Mouse (Mus musculus) G1E-ER4 (cell line): ENCODE measurements around the gene Sbf1. TPM values are rescaled to one million over a fixed set of nuclear protein-coding genes. Genes with fewer than 3 reads are reported as not detected.

Experiments
- GATA1 ChIP-seq: IDR thresholded peaks from one replicate; pipeline ENCODE4 v1.8.0; 2012; ENCODE audit warnings: low read length, inconsistent platforms
- polyA plus RNA-seq: library from polyadenylated mRNA; stranded (reverse); fragments of >175 nt; gene quantifications from 2 replicates; pipeline ENCODE4 v1.2.3, GENCODE M21; 2012

Gene Sbf1
- polyA plus RNA-seq, 1 experiment, result 140 TPM

DNA sequence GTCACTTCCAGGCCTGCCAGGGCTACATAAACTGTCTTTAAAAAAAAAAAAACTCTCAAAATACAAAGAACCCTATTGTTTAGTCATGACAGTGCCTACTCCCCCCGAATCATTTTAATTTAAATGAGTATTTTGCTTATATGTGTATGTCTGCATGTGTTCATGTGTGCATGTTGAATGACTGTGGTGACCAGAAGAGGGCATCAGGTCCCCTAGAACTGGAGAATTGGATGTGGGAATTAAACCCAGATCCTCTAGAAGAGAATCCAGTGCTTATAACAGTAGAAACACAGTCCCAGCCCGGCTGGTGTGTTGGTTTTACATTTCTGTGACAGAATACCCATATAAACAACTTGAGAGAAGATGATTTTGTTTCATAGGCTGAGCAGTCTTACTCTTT is 74.1 kb downstream of the Sbf1 start:
- TF ChIP-seq GATA1, result no peak

DNA sequence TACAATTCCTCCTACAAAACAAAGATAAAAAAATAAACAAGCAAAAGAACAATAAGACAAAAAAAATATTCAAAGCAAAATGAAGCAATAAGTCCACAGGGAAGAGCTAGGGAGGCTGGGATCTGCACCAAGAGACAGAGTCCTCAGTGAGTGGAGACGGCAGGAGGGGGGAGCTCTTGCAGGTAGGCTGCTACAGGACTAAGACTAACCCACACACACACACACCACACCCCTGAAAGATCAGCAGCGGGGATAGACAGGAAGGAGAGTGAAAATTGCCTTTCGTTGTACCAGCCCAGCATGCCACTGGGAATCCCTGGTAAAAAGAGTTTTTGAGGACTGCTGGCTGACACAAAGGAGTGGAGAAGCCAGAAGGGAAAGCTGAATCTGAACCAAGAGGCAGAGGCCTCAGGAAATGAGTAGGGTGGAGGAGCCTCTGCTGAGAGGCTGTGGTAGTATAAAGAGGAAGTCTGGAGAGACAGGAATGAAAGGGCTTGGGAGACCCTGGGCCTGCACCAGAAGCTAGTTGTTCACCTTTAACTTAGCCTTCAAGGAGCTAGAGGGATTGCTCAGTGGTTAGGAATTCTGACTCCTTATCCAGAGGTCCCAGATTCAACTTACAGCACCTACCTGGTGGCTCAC is 75.2 kb downstream of the Sbf1 start:
- TF ChIP-seq GATA1, result no peak

Other genes starting within 250 kb of the Sbf1 start
- gene Trabd, start 240.2 kb downstream of the Sbf1 start, polyA plus RNA-seq, result 62.9 and 74.4 TPM in 2 replicates
- gene Selenoo, start 226.2 kb downstream of the Sbf1 start, polyA plus RNA-seq, result 15.8 and 19.7 TPM in 2 replicates
- 37.9 and 40.3 TPM in 2 replicates for gene Tubgcp6, start 192.2 kb downstream of the Sbf1 start, polyA plus RNA-seq
- gene Hdac10, start 186.6 kb downstream of the Sbf1 start, polyA plus RNA-seq, result 8.5 and 18.1 TPM in 2 replicates
- gene Mapk12, start 174.6 kb downstream of the Sbf1 start, polyA plus RNA-seq, result not detected in 2 replicates
- gene Mapk11, start 165.7 kb downstream of the Sbf1 start, polyA plus RNA-seq, result not detected in 2 replicates
- 0.01 TPM in 1 of 2 replicates, not detected in the other for gene Plxnb2, start 134.5 kb downstream of the Sbf1 start, polyA plus RNA-seq
- gene Dennd6b, start 118.8 kb downstream of the Sbf1 start, polyA plus RNA-seq, result 5.3 and 7.2 TPM in 2 replicates
- gene Ppp6r2, start 103.8 kb downstream of the Sbf1 start, polyA plus RNA-seq, result 200 and 336 TPM in 2 replicates
- gene Adm2, start 7.4 kb upstream of the Sbf1 start, polyA plus RNA-seq, result not detected in 2 replicates
- not detected in 2 replicates for gene Miox, start 19.1 kb upstream of the Sbf1 start, polyA plus RNA-seq
- 112 and 120 TPM in 2 replicates for gene Lmf2, start 40.3 kb upstream of the Sbf1 start, polyA plus RNA-seq
- gene Ncaph2, start 40.4 kb upstream of the Sbf1 start, polyA plus RNA-seq, result 87.9 and 95.5 TPM in 2 replicates
- 83.8 and 92.0 TPM in 2 replicates for gene Sco2, start 58.5 kb upstream of the Sbf1 start, polyA plus RNA-seq
- 0.69 and 1.4 TPM in 2 replicates for gene Tymp, start 61.7 kb upstream of the Sbf1 start, polyA plus RNA-seq
- gene Odf3b, start 64.0 kb upstream of the Sbf1 start, polyA plus RNA-seq, result not detected in 2 replicates
- gene Klhdc7b, start 69.6 kb upstream of the Sbf1 start, polyA plus RNA-seq, result not detected in 2 replicates
- gene Syce3, start 95.2 kb upstream of the Sbf1 start, polyA plus RNA-seq, result not detected in 2 replicates
- 0.41 and 0.71 TPM in 2 replicates for gene Cpt1b, start 110.6 kb upstream of the Sbf1 start, polyA plus RNA-seq
- 0.05 and 0.09 TPM in 2 replicates for gene C730034F03Rik, start 114.3 kb upstream of the Sbf1 start, polyA plus RNA-seq
- 0.45 and 1.3 TPM in 2 replicates for gene Gm44502, start 114.4 kb upstream of the Sbf1 start, polyA plus RNA-seq
- gene Chkb, start 114.6 kb upstream of the Sbf1 start, polyA plus RNA-seq, result 60.6 and 103 TPM in 2 replicates
- not detected in 2 replicates for gene Mapk8ip2, start 138.6 kb upstream of the Sbf1 start, polyA plus RNA-seq
- 57.4 and 62.9 TPM in 2 replicates for gene Arsa, start 162.1 kb upstream of the Sbf1 start, polyA plus RNA-seq
- gene Shank3, start 184.3 kb upstream of the Sbf1 start, polyA plus RNA-seq, result 6.2 and 8.2 TPM in 2 replicates